Mouse (Mus musculus) layer of hippocampus, adult 18-20 months (tissue): ENCODE results near the gene Tex26. TPM values are rescaled to one million over a fixed set of nuclear protein-coding genes. Genes with fewer than 3 reads are reported as not detected.

Experiments
- DNase-seq, 2 experiments: peaks; one replicate each; pipeline ENCODE4 v3.0.0; 2022; ENCODE audit warnings: low spot score in 2 of 2
- long read RNA-seq: library from polyadenylated mRNA; stranded (forward); transcript quantifications from one replicate; pipeline ENCODE4 v2.0.0, GENCODE M21; 2021
- total RNA-seq, 2 experiments: library from RNA; stranded (reverse); gene quantifications; 2 replicates each; pipeline ENCODE4 v1.2.3; 2021

The Tex26 gene
- total RNA-seq, result not detected
- long read RNA-seq, result 0 reads

DNA sequence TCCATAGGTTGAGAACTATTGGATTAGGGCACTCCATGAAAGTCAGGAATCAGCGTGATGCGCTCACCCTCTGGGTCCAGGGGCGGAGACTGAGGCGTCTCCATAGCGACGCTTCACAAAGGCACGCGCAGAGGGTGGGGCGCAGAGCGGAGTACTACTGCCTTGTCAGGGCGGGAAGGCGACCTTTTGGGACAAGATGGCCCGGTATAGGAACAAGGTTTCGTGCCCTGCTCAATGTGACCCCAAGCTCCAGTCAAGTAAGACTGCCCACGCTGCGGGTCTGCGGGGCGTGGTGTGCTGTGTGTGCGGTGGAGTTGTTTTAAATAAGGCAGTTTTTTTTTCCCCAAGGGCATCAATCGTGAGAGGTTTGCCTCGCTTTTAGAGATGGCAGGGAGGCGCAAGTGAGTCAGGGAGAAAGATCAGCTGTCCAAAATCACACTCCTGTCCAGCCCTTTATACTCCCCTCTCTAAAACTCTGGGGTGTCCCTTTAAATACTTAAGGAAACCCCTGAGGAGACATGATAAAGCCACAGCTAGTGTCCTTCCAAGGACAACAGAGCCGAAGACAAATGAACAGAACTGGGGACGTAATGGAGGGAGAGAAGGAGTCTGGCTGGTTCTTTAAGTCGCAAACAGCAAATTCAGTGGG, at the start of gene Tex26:
Gene Tex26, plus strand, starts transcription at position 130 of the 649 bp plus-strand sequence.
- peak; percentile 9 to 45 for DNase-seq

GRCm38 (mm10) chr5:149391574-149392375, 47.7 kb upstream of the Tex26 start:
- DNase-seq, result no peak

GRCm38 (mm10) chr5:149392420-149392988, 47.0 kb upstream of the Tex26 start:
- no peak for DNase-seq

- no peak for DNase-seq
Observed at GRCm38 (mm10) chr5:149401446-149401975, 37.9 kb upstream of the Tex26 start.

- peak in 1 of 2 experiments; percentile 21 for DNase-seq
Observed at GRCm38 (mm10) chr5:149402029-149402428, 37.4 kb upstream of the Tex26 start.

- DNase-seq, result no peak
Observed at GRCm38 (mm10) chr5:149403386-149403785, 36.1 kb upstream of the Tex26 start.

DNA sequence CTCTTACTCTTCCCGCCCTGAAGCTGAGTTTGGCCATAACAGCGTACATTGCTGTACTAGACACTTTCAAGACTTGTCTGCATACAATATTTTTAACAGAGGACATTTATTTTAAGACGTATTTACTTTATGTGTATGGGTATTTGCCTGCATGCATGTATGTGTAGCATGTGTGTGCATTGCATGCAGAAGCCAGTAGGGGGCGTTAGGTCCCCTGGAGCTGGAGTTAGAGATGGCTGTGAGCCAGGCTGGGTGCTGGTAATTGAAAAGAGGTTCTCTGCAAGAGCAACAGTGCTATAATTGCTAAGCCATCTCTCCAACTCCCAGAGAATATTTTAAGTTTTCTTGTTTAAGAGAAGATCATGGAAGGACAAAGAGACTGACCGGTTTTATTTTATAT, 34.8 kb upstream of the Tex26 start:
- DNase-seq, result no peak

DNA sequence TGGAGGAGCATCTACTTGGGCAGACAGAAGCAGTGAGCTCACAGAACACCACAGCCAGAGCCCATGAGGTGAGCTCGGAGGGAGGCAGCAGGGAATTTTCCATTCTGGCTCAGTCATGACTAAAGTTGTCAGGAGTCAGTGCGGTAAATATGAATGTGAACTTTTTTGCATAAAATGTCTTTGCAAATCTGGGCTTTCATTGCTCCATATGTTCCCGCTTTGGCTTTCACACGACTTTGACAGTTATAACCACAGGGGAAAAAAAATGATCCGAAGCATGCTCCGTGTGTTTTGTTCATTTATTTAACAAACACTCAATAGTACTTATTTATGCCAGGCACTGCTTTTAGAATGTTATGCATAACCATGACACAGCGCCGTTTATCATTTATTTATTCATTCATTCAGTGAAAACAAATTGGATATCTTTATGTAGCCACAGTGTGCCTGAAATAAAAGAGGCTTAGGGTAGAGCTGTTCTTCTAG, 32.6 kb upstream of the Tex26 start:
- peak; percentile 44 to 87 for DNase-seq

- DNase-seq, result no peak
Observed at GRCm38 (mm10) chr5:149409502-149409901, 30.0 kb upstream of the Tex26 start.

- peak; percentile 35 to 70 for DNase-seq
Observed at GRCm38 (mm10) chr5:149411509-149412193, 27.8 kb upstream of the Tex26 start, which contains the start of gene Medag. Gene Medag, plus strand, starts transcription at chr5:149411749.

DNA sequence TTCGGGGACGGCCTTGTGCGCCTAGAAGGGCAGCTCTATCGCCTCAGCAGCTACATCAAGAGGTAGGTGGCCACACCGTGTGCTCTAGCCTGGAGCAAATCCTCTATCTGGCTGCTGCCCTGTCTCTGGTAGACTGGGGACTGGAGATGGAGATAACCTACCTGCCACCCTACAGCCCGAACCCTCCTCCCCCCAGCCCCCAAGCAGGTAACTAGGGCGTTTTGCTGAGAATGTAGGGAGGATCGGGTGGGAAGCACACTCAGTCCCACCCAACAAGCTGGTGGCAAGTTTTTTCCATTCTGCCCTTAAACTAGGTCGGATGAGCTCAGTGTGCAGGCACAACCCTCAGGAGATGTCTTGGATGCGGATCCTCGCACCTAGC, 27.3 kb upstream of the Tex26 start:
- DNase-seq, result no peak

DNA sequence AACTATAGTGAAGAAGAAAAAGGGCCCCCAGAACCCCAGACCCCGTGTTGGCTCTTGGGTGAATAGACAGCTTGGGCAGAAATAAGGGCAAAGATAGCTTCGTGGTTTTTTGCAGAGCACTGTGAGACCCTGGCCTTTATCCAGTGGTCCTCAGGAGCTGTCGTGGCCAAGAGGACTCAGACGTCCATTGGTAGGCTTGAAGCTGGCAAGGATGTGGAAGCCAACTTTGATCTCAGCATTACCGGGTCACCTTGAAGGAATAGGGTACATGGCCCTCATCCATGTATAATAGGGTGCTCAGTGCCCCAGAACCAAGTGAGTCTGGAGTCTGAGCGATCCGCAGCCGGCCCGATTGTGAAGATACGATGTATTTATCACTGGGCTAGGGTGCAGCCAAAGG, 26.8 kb upstream of the Tex26 start:
- no peak for DNase-seq

DNA sequence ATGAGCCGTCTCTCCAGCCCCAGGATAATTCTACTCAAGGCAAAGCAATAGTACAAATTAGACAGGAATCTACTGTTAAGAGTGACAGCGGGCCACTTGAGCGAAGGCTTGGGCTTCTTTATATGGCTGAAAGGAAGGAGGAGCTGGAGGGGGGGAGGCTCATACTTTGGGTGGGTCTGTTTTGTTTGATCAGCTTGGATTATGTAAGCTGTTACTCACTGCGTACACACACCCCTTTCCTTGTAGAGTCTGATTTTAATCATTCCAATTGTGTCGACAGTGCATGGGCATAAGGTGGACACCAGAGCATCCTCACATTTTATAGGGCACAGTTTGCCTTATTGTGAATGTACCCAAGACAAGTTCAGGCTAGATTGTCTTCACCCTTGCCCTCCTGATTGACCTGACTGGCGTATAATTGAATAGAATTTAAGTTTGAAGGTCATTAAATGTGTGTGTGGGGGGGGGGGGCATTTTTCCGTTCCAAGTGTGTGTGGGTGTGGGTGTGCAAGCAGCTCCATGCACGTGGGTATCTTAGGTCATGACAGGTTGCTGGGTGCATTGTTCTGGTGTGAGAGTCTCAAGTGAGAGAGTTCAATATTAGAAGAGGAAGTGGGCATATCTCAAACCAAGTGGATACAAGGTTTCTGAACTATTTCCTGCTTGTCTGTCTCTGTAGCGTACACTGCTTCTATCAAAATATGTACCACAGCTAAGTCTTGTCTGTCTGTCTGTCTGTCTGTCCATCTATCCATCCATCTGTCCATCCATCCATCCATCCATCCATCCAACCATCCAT, 24.9 kb upstream of the Tex26 start:
- DNase-seq, result no peak

DNA sequence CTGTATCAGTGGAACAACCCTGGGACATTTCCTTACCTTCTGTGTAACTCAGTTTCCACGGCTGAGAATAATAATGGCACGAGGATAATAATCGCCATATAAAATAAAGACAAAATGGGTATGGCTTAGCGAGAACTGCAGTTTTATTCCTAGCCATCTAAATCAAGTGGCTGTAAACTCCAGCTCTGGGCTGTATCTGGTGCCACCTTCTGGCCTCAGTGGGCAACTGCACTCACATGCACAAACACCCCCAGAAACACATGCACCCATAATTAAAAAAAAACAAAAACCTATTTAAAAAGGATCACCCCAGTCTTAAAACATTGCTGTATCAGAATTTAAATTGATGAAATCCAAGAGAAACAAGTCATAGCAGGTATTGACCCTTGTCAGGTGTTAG, 22.1 kb upstream of the Tex26 start:
- DNase-seq, result no peak

GRCm38 (mm10) chr5:149426525-149426924, 12.9 kb upstream of the Tex26 start:
- DNase-seq, result no peak

- no peak for DNase-seq
Observed at GRCm38 (mm10) chr5:149427277-149428060, 12.0 kb upstream of the Tex26 start.

DNA sequence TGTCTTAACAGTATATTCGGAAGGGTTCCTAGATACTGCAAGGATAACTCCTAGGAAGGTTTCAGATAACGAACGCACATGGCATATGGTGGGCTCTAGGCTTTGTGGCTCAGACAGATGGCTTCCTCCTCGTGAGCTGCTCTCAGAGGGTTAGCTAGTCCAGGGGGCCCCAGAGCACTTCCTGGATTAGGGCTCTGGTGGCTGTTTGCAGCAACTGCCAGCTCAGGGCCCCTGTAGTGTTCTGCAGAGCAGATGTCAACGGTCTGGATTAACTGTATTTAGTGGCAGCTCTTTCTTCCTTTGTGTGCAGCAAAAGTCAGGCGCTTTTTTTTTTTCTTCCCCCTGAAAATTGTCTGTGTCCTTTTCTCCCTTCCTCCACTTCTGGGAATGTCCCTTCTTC, 11.1 kb upstream of the Tex26 start:
- DNase-seq, result no peak

- no peak for DNase-seq
Observed at GRCm38 (mm10) chr5:149428810-149429255, 10.6 kb upstream of the Tex26 start.

GRCm38 (mm10) chr5:149429541-149429940, 9.9 kb upstream of the Tex26 start:
- DNase-seq, result peak in 1 of 2 experiments; percentile 34
